Mouse (Mus musculus): ENCODE results near the gene Slc22a1.

Slc22a1 gene

GRCm38 (mm10) chr17:12630976-12631730 is 44.5 kb downstream of the Slc22a1 start:
- no peak for DNase-seq

- DNase-seq: no peak
These were observed 47.6 kb downstream of the Slc22a1 start for GRCm38 (mm10) chr17:12627983-12628382.

GRCm38 (mm10) chr17:12619641-12620040 is 56.0 kb downstream of the Slc22a1 start:
- DNase-seq: no peak

- no peak for DNase-seq
These were observed 60.2 kb downstream of the Slc22a1 start for GRCm38 (mm10) chr17:12615429-12615828.

- no peak for DNase-seq
These were observed 60.9 kb downstream of the Slc22a1 start for GRCm38 (mm10) chr17:12614511-12615385.

GRCm38 (mm10) chr17:12607202-12607601 is 68.4 kb downstream of the Slc22a1 start:
- no peak for DNase-seq

GRCm38 (mm10) chr17:12606634-12607033 is 69.0 kb downstream of the Slc22a1 start:
- DNase-seq: no peak

All from cerebellum, adult 11 months (tissue).